In the genomic region with DNA sequence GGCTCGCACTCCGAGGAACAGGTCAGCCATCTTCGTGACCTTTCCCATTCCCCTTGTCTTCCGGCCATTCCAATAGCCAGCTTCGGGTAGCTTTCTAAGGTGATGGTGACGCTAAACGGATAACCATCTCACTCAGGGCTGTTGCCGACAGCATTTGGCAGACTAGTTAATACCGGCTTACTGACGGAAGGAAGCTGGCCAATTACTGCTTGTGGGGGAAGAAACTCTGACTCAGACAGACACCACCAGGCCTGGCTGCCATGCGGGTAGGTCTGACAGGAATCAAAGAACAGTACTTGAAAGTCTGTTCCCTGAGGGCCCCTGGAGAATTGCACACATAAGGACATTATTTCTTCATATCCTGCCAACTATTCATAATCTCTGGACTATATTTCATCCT, we compare ENCODE assay signal across 30 mouse cellular contexts. TPM values are rescaled to one million over a fixed set of nuclear protein-coding genes. Genes with fewer than 3 reads are reported as not detected.
A peak's percentile ranks its signal among the peaks of the same experiment; 100 is the strongest.
DNase-seq lines count a peak whose midpoint lies in the region; ATAC-seq lines count a peak whose summit lies in the region.
"Had no signal": no experiment of that assay in that cellular context is flagged by ENCODE, and none has a peak within 500 bp of the region (broad histone marks: within the 10 kb centered on the region; RNA-seq: fewer than 3 reads in every experiment).

No protein-coding gene starts in this region.

- DNase-seq in adrenal gland, postnatal 14 days = peak; percentile 16
- no peak for DNase-seq in adrenal gland, adult (ENCODE audit: inconsistent age in 2 of 2, low spot score in 1 of 2)
- peak; percentile 43 for DNase-seq in kidney, adult 9 months
- peak; percentile 24 for DNase-seq in right cerebral cortex, adult 18-20 months
- DNase-seq in right cerebral cortex, postnatal 25 days = no peak
- DNase-seq in left cerebral cortex, adult 9 months (ENCODE audit: low spot score in 2 of 2) = no peak
- DNase-seq: cerebellum, adult 8-10 months; gastrocnemius, postnatal 10 days; heart, postnatal 4 days; kidney, postnatal 36 days; left cerebral cortex, postnatal 4 days; liver, postnatal 0 days; lung, postnatal 10 days; thymus, adult 2 months; thymus, postnatal 36 days had no signal

- no peak overlapping the region for H3K4me3 ChIP-seq in kidney, embryonic 16.5 days (ENCODE audit: low read length)
- no peak overlapping the region for H3K4me3 ChIP-seq in forebrain, embryonic 13.5 days
- H3K4me3 ChIP-seq: embryonic facial prominence, embryonic 10.5 days; embryonic facial prominence, embryonic 15.5 days; heart, embryonic 12.5 days; hindbrain, embryonic 13.5 days; kidney, embryonic 15.5 days; liver, embryonic 12.5 days; midbrain, embryonic 13.5 days; neural tube, embryonic 13.5 days had no signal

- no peak overlapping the region for H3K27ac ChIP-seq in kidney, embryonic 16.5 days (ENCODE audit: low read length)
- no peak overlapping the region for H3K27ac ChIP-seq in forebrain, embryonic 13.5 days
- H3K27ac ChIP-seq: embryonic facial prominence, embryonic 10.5 days; embryonic facial prominence, embryonic 15.5 days; hindbrain, embryonic 13.5 days; kidney, embryonic 15.5 days; liver, embryonic 12.5 days; macrophage; midbrain, embryonic 13.5 days; neural tube, embryonic 13.5 days; stomach, postnatal 0 days had no signal

- no peaks in the 10 kb centered on the region for H3K27me3 ChIP-seq in kidney, embryonic 16.5 days (ENCODE audit: insufficient read depth, low read length)
- 0 out of 2 replicates have a peak, but pooled peaks cover under 1% of the 10 kb centered on the region for H3K27me3 ChIP-seq in forebrain, embryonic 13.5 days
- H3K27me3 ChIP-seq: embryonic facial prominence, embryonic 15.5 days; heart, embryonic 12.5 days; hindbrain, embryonic 13.5 days; kidney, embryonic 15.5 days; liver, embryonic 12.5 days; midbrain, embryonic 13.5 days; neural tube, embryonic 13.5 days had no signal

- no peaks in the 10 kb centered on the region for H3K9me3 ChIP-seq in kidney, embryonic 16.5 days (ENCODE audit: low read length)
- H3K9me3 ChIP-seq in forebrain, embryonic 13.5 days (replicated peaks) = no peaks in the 10 kb centered on the region
- H3K9me3 ChIP-seq: embryonic facial prominence, embryonic 10.5 days; embryonic facial prominence, embryonic 15.5 days; heart, embryonic 12.5 days; hindbrain, embryonic 13.5 days; kidney, embryonic 15.5 days; liver, embryonic 12.5 days; midbrain, embryonic 13.5 days; neural tube, embryonic 13.5 days had no signal

- H3K4me1 ChIP-seq in kidney, embryonic 16.5 days (ENCODE audit: insufficient read depth, low read length) = peaks cover 10% of the 10 kb centered on the region; the same call in 1 of the 2 replicates
- H3K4me1 ChIP-seq in forebrain, embryonic 13.5 days = 0 out of 2 replicates have a peak, but pooled peaks cover 3% of the 10 kb centered on the region
- H3K4me1 ChIP-seq: liver, embryonic 12.5 days; midbrain, embryonic 13.5 days had no signal

- no peak for ATAC-seq in kidney, embryonic 16.5 days (ENCODE audit: low FRiP score, low TSS enrichment)
- no peak for ATAC-seq in forebrain, embryonic 13.5 days
- ATAC-seq: CD4-positive, CD25-positive, alpha-beta regulatory T cell, adult 4 months; forebrain, embryonic 16.5 days; intestine, embryonic 16.5 days; liver, embryonic 12.5 days; liver, postnatal 0 days; midbrain, embryonic 13.5 days had no signal

- H3K36me3 ChIP-seq in kidney, embryonic 16.5 days (ENCODE audit: insufficient read depth, low read length) = peaks cover 10% of the 10 kb centered on the region
- H3K36me3 ChIP-seq in forebrain, embryonic 13.5 days (ENCODE audit: poor library complexity, severe bottlenecking) = no peaks in the 10 kb centered on the region
- H3K36me3 ChIP-seq: midbrain, embryonic 13.5 days had no signal

- WGBS in kidney, embryonic 16.5 days = 88% methylated on average over 11 of the region's 11 CpGs
- 88% methylated on average over 11 of the region's 11 CpGs for WGBS in forebrain, embryonic 13.5 days

- H3K9ac ChIP-seq in kidney, embryonic 16.5 days (replicated peaks; ENCODE audit: low read length) = no peak overlapping the region
- H3K9ac ChIP-seq in forebrain, embryonic 13.5 days = no peak overlapping the region
- H3K9ac ChIP-seq: embryonic facial prominence, embryonic 15.5 days; heart, embryonic 12.5 days; hindbrain, embryonic 13.5 days; kidney, embryonic 15.5 days; liver, embryonic 12.5 days; liver, postnatal 0 days; midbrain, embryonic 13.5 days; neural tube, embryonic 13.5 days had no signal

- no peak overlapping the region for H3K4me2 ChIP-seq in kidney, embryonic 16.5 days (replicated peaks; ENCODE audit: low read depth, low read length)
- H3K4me2 ChIP-seq in forebrain, embryonic 13.5 days = no peak overlapping the region
- H3K4me2 ChIP-seq: embryonic facial prominence, embryonic 15.5 days; heart, embryonic 12.5 days; hindbrain, embryonic 13.5 days; kidney, embryonic 15.5 days; liver, embryonic 12.5 days; midbrain, embryonic 13.5 days; neural tube, embryonic 13.5 days had no signal

RNA-seq across cellular contexts. Expression of gene Tspan3, which starts 40.1 kb away (rescaled TPM):
- 121 and 122 TPM in 2 replicates for total RNA-seq in adrenal gland, postnatal 14 days (2021)
- polyA plus RNA-seq in kidney, embryonic 16.5 days (2015; fragmentation: Nextera tagmentation; extraction: Ambion mirVana) = 537 and 577 TPM in 2 replicates
- polyA plus RNA-seq in forebrain, embryonic 13.5 days (2015; fragmentation: Nextera tagmentation; extraction: Ambion mirVana) = 500 and 563 TPM in 2 replicates

Comparison
In these comparisons a context has a peak if more than half of its experiments do, and no peak if none do; other contexts are left out.
1. DNase-seq: peak in adrenal gland, postnatal 14 days (single experiment), kidney, adult 9 months (single experiment) and right cerebral cortex, adult 18-20 months (single experiment); none in adrenal gland, adult (0 of 2), right cerebral cortex, postnatal 25 days (single experiment) and left cerebral cortex, adult 9 months (0 of 2).